Mouse (Mus musculus) heart, adult 2 months (tissue): Measurements from ENCODE around the gene Nlrp9b.

Source experiments
- CTCF ChIP-seq: fragments of 200-600 bp; IDR thresholded peaks from 2 replicates; pipeline ENCODE4 v1.8.1; 2022; ENCODE audit warnings: antibody characterized with exemption, mild to moderate bottlenecking, moderate library complexity
- EP300 ChIP-seq: fragments of 200-500 bp; IDR thresholded peaks from 2 replicates; pipeline ENCODE4 v1.6.1; 2011; ENCODE audit warnings: low read depth, low read length, control low read depth; ENCODE audit not compliant: insufficient read depth
- POLR2A ChIP-seq: fragments of 200-500 bp; IDR thresholded peaks from 2 replicates; pipeline ENCODE4 v1.6.1; 2011; ENCODE audit warnings: mild to moderate bottlenecking, low read depth, low read length, control low read depth; ENCODE audit not compliant: insufficient read depth

- TF ChIP-seq CTCF (no peak), POLR2A (no peak), EP300 (no peak)
Observed at GRCm38 (mm10) chr7:19969106-19969505, 22.2 kb upstream of the Nlrp9b start.
